Mouse (Mus musculus): ENCODE data around the gene Rgs7. TPM values are rescaled to one million over a fixed set of nuclear protein-coding genes. Genes with fewer than 3 reads are reported as not detected.

Gene Rgs7
- polyA plus RNA-seq, 1 experiment: 0.42 TPM

DNA sequence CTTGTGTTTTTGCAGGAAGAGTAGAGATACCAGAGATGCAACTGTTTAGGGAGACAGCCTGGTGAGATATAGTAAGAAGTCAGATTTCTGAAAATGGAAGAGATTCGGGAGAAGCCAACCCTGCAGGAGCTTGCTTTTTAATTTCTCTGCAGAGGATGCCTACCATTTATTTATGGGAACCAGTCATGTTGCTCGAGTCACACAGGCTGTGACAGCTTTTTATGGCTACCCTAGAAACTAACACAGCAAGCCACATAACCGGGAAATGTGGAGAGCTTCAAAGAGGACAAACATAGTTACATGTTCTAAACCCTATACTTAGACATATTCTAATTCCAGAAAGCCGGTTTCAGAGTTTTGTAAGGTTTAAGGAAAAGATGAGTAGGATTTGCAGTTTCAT is 349.2 kb downstream of the Rgs7 start:
- Histone ChIP-seq H3K27ac (ENCODE audit: insufficient read depth, low read length) (no peak overlapping the region), H3K4me1 (ENCODE audit: control insufficient read depth, insufficient read depth, low read length) (no peaks in the 10 kb centered on the region), H3K4me3 (ENCODE audit: insufficient read depth, low read length) (no peak overlapping the region)
- TF ChIP-seq POLR2A (IDR thresholded peaks at IDR 0.05; ENCODE audit: low read depth, low read length): no peak

DNA sequence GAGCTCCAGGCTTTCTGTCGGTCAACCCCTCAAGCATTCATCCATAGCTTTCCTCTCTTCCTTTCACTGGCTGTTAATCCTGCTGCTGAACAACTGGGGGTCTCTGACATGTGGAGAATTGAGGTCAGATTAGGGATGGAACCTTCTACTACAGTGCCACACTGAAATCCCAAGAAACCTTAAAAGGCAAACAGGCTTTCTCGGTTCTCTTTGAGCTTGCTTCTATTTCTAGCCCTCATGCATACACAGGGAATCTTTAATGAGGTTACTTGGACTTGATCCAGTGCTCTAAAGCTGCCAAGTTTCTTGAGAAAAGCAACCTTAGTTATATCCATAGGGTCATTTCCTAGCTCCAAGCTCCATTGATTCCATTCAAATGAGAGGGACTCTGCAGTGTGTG is 363.8 kb downstream of the Rgs7 start:
- TF ChIP-seq POLR2A (IDR thresholded peaks at IDR 0.05; ENCODE audit: low read depth, low read length) (no peak), CTCF (IDR thresholded peaks at IDR 0.05; ENCODE audit: borderline replicate concordance, insufficient read depth, low read length) (no peak)
- no peaks in the 10 kb centered on the region for H3K4me1 ChIP-seq (ENCODE audit: control insufficient read depth, insufficient read depth, low read length)
- no peak overlapping the region for H3K4me3 ChIP-seq (ENCODE audit: insufficient read depth, low read length)
- H3K27ac ChIP-seq (ENCODE audit: insufficient read depth, low read length): no peak overlapping the region

DNA sequence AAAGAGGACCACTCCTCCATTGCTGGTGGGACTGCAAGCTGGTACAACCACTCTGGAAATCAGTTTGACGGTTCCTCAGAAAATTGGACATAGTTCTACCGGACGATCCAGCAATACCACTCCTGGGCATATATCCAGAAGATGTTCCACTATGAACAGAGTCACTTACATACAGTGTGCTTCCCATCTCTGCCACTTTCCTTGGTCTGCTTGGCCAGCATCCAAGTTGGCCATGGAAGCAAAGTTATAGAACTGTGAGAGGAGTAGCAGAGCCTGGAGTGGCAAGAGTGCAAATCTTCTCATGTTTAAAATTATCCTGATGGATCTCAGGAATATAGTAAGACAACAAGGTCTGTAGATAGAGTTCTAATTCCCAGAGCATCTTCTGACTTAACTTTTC is 367.9 kb downstream of the Rgs7 start:
- H3K4me1 ChIP-seq (ENCODE audit: control insufficient read depth, insufficient read depth, low read length): no peaks in the 10 kb centered on the region
- no peak overlapping the region for H3K4me3 ChIP-seq (ENCODE audit: insufficient read depth, low read length)
- H3K27ac ChIP-seq (ENCODE audit: insufficient read depth, low read length): no peak overlapping the region
- TF ChIP-seq CTCF (IDR thresholded peaks at IDR 0.05; ENCODE audit: borderline replicate concordance, insufficient read depth, low read length) (no peak), POLR2A (IDR thresholded peaks at IDR 0.05; ENCODE audit: low read depth, low read length) (no peak)

DNA sequence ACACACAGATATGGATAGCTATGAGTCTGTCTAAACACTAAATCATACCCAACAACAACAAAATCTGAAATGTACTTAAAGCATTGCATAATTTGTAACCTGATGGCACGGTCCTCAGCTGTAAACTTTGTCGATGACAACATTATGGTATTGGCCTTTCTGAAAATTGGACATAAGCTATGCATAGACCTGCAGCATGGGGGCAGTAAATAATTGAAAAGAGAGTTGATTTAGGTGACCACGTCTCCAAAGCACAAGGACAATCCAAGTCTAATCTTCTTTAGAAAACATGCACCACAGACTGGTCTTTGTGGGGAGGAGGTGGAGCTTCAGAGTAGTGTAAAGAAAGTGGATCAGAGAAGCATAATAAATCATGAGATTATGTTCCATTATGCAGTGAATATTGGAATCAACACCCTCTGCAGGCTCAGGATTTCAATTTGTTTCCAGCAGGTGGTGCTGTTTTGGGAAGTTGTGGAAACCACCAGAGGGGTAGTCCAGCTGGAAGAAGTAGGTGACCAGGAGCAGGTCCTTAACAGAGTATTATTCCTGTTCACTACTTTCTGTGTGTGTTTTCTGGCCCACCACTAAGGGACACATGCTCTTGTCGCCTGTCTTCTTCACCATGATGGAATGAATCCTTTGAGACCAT is 373.3 kb downstream of the Rgs7 start:
- no peaks in the 10 kb centered on the region for H3K4me1 ChIP-seq (ENCODE audit: control insufficient read depth, insufficient read depth, low read length)
- H3K27ac ChIP-seq (ENCODE audit: insufficient read depth, low read length): no peak overlapping the region
- TF ChIP-seq POLR2A (IDR thresholded peaks at IDR 0.05; ENCODE audit: low read depth, low read length) (no peak), CTCF (IDR thresholded peaks at IDR 0.05; ENCODE audit: borderline replicate concordance, insufficient read depth, low read length) (no peak)
- no peak overlapping the region for H3K4me3 ChIP-seq (ENCODE audit: insufficient read depth, low read length)

DNA sequence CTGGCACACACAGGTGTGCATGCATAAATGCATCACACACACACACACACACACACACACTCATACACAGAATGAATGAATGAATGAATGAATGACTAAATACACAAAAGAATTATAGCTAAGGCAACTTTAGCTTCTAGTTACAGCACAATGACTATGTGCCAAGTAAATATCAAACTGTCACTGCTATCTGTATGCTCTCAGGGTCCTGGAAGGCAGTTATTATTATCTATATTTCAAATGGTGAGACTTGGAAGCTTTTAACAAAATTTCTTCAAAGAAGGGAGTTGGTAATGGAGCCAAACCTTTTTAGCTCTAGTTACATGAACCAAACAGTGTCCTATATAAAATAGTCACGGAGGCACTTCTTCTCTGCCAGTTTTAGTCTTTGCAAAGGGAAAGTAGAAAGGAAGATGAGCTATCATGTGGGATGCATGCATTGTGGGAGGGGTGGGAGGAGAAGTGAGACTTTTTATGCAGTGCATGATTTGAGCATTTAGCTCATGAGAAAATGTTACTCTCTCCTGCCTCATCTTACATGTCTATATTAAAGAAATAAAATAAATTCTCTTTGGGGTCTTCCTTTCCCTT is 383.9 kb downstream of the Rgs7 start:
- no peak overlapping the region for H3K27ac ChIP-seq (ENCODE audit: insufficient read depth, low read length)
- TF ChIP-seq CTCF (IDR thresholded peaks at IDR 0.05; ENCODE audit: borderline replicate concordance, insufficient read depth, low read length): no peak
- TF ChIP-seq POLR2A (IDR thresholded peaks at IDR 0.05; ENCODE audit: low read depth, low read length): no peak
- H3K4me3 ChIP-seq (ENCODE audit: insufficient read depth, low read length): no peak overlapping the region

DNA sequence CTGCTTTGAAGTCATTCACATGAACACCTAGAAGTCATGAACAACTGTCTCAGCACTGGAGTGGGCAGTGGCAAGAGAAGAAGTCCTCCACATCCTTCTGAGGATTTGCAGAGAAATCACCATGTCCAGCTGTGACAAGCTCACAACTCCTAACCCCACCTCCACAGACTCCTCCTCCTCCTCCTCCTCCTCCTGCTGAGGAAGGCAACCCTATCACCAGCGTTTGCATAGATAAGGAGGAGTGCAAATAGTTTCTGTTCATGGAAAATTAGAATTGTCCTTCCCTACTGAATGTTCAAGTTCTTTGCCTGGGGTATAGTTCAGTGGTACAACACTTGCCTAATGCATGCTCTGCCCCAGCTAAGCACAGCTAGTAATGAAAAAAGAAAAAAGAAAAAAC is 386.0 kb downstream of the Rgs7 start:
- TF ChIP-seq CTCF (IDR thresholded peaks at IDR 0.05; ENCODE audit: borderline replicate concordance, insufficient read depth, low read length): no peak
- no peak for TF ChIP-seq POLR2A (IDR thresholded peaks at IDR 0.05; ENCODE audit: low read depth, low read length)

More for the DNA sequence above, 383.9 kb downstream of the Rgs7 start:
- H3K4me1 ChIP-seq (ENCODE audit: control insufficient read depth, insufficient read depth, low read length): no peaks in the 10 kb centered on the region

DNA sequence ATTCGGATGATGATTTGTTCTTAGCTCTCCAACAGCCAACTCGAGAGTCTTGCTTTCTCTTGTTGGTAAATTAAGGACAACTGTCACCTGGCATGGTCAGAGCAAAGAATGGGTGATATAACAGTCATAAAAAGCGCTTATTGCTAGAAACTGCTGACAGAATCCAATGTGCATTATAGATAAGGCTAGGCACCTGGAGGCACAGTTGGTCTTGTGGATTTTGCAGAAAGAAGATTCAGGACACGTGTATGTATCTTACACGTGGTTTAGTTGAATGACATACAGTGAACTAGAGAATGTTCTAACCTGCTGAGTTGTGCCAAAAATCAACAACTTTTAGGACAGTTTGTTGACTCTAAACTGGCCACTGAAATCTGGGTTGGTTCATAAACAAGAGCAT is 386.9 kb downstream of the Rgs7 start:
- Histone ChIP-seq H3K4me1 (ENCODE audit: control insufficient read depth, insufficient read depth, low read length) (no peaks in the 10 kb centered on the region), H3K27ac (ENCODE audit: insufficient read depth, low read length) (no peak overlapping the region), H3K4me3 (ENCODE audit: insufficient read depth, low read length) (no peak overlapping the region)
- TF ChIP-seq CTCF (IDR thresholded peaks at IDR 0.05; ENCODE audit: borderline replicate concordance, insufficient read depth, low read length): no peak
- TF ChIP-seq POLR2A (IDR thresholded peaks at IDR 0.05; ENCODE audit: low read depth, low read length): no peak

More for the DNA sequence above, 386.0 kb downstream of the Rgs7 start:
- H3K4me1 ChIP-seq (ENCODE audit: control insufficient read depth, insufficient read depth, low read length): no peaks in the 10 kb centered on the region
- no peak overlapping the region for H3K4me3 ChIP-seq (ENCODE audit: insufficient read depth, low read length)
- no peak overlapping the region for H3K27ac ChIP-seq (ENCODE audit: insufficient read depth, low read length)

DNA sequence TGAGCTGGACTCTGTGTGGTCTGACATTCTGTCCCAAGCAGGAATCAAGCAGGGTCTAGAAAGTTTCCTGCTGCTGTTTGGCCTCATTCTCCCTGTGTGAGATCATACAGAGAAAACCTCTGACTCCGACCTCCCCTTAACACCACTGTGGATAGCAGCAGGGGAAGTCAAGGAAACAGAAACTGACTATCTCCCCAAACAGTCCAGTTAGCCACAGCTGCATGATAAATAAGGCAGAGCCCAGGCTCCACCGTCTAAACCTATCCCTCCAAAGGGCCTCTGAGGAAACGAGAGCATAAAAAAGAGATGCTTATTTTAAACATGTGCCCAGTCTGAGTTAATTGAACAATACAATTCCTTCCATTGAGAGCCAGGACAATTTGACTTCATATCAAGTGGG is 395.3 kb downstream of the Rgs7 start:
- TF ChIP-seq CTCF (IDR thresholded peaks at IDR 0.05; ENCODE audit: borderline replicate concordance, insufficient read depth, low read length) (no peak), POLR2A (IDR thresholded peaks at IDR 0.05; ENCODE audit: low read depth, low read length) (no peak)
- no peak overlapping the region for H3K4me3 ChIP-seq (ENCODE audit: insufficient read depth, low read length)
- no peak overlapping the region for H3K27ac ChIP-seq (ENCODE audit: insufficient read depth, low read length)
- H3K4me1 ChIP-seq (ENCODE audit: control insufficient read depth, insufficient read depth, low read length): no peaks in the 10 kb centered on the region

DNA sequence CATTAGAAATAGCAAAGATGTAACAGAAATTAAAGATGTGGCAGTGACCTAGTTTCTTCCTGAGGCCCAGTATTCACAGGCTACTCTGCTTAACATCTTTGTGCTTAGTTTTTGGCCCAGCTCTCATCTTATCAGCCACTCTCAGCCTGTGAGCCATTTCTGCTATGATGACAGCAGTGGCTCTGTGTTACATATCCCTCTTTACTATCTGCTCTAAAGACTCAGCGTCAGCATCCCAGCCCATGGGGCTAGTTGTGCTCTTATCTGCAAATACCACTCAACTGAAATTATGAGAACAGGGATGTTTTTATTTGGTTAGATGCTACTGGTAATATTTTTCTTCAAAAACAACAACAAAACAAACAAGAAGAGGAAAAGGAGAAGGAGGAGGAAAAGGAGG is 410.2 kb downstream of the Rgs7 start:
- H3K27ac ChIP-seq (ENCODE audit: insufficient read depth, low read length): no peak overlapping the region
- no peak for TF ChIP-seq POLR2A (IDR thresholded peaks at IDR 0.05; ENCODE audit: low read depth, low read length)
- TF ChIP-seq CTCF (IDR thresholded peaks at IDR 0.05; ENCODE audit: borderline replicate concordance, insufficient read depth, low read length): no peak
- H3K4me3 ChIP-seq (ENCODE audit: insufficient read depth, low read length): no peak overlapping the region
- no peaks in the 10 kb centered on the region for H3K4me1 ChIP-seq (ENCODE audit: control insufficient read depth, insufficient read depth, low read length)

DNA sequence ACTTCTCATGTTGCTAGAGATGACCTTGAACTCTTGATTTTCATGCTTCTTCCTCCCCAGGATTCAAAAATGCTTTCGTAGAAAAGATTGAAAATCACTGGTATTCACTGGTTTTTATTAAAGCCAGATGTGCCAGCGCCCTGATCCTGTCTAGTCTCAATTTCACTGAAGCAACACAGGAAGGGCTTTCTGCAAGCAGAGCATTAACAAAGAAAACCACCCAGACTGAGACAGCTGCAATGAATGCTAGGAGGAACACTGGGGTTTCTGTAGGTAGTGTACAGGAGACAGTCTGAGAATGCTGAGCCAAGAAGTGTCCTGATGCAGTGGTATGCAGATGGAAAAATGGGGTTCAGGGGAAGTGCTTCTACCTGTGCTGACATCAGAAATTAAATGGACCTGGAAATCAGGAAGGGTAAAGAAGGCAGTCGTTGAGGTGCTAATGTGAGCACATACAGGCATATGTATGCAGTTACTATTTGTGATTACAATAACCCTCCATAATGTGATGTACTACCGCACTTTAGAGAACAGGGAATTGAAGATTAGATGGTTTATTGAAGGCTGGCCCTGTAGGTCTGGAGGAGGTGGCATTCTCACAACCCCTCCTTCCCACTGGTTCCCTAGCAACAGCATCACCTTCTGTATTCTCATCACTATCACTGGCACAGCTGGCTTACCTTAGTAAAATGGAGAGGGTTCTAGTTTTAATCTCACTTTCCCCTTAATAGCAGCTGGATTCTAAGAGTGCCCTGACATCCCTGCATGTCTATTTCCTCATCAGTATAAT is 412.3 kb downstream of the Rgs7 start:
- no peak for TF ChIP-seq CTCF (IDR thresholded peaks at IDR 0.05; ENCODE audit: borderline replicate concordance, insufficient read depth, low read length)
- TF ChIP-seq POLR2A (IDR thresholded peaks at IDR 0.05; ENCODE audit: low read depth, low read length): no peak
- Histone ChIP-seq H3K4me3 (ENCODE audit: insufficient read depth, low read length) (no peak overlapping the region), H3K27ac (ENCODE audit: insufficient read depth, low read length) (no peak overlapping the region), H3K4me1 (ENCODE audit: control insufficient read depth, insufficient read depth, low read length) (no peaks in the 10 kb centered on the region)
